Mouse (Mus musculus) liver, adult 2 months (tissue): ENCODE measurements around the gene Gemin5. TPM values are rescaled to one million over a fixed set of nuclear protein-coding genes. Genes with fewer than 3 reads are reported as not detected.

ENCODE experiments used
- DNase-seq: peaks from one replicate; pipeline ENCODE4 v3.0.0-alpha.2; 2011; ENCODE audit warnings: low read depth, low spot score; ENCODE audit errors: extremely low read depth
- H3K27ac ChIP-seq: fragments of 200-500 bp; replicated peaks from 2 replicates; pipeline ENCODE4 v1.5.1; 2012; ENCODE audit warnings: low read depth, mild to moderate bottlenecking, control low read depth, inconsistent platforms, low read length; ENCODE audit not compliant: insufficient read depth
- H3K27me3 ChIP-seq: fragments of 200-500 bp; 2 replicates; pipeline ENCODE4 v1.6.1; 2012; ENCODE audit warnings: mild to moderate bottlenecking, moderate library complexity, low read length, inconsistent platforms; ENCODE audit not compliant: control insufficient read depth, insufficient read depth
- H3K36me3 ChIP-seq: fragments of 200-500 bp; 2 replicates; pipeline ENCODE4 v1.6.1; 2012; ENCODE audit warnings: low read length, inconsistent platforms; ENCODE audit not compliant: control insufficient read depth, insufficient read depth
- H3K4me1 ChIP-seq: fragments of 200-500 bp; 2 replicates; pipeline ENCODE4 v1.6.1; 2011; ENCODE audit warnings: low read length; ENCODE audit not compliant: control insufficient read depth, insufficient read depth
- H3K4me3 ChIP-seq: fragments of 200-500 bp; 2 replicates; pipeline ENCODE4 v1.5.1; 2011; ENCODE audit warnings: low read depth, mild to moderate bottlenecking, control low read depth, low read length, moderate library complexity; ENCODE audit not compliant: insufficient read depth
- H3K79me2 ChIP-seq: fragments of 200-500 bp; 2 replicates; pipeline ENCODE4 v1.6.1; 2012; ENCODE audit warnings: inconsistent platforms, mild to moderate bottlenecking, low read length, moderate library complexity; ENCODE audit not compliant: control insufficient read depth, insufficient read depth
- H3K9ac ChIP-seq: fragments of 200-500 bp; 2 replicates; pipeline ENCODE4 v1.6.1; 2012; ENCODE audit warnings: low read depth, mild to moderate bottlenecking, control low read depth, inconsistent platforms, low read length
- CTCF ChIP-seq: fragments of 200-500 bp; IDR thresholded peaks from 2 replicates; pipeline ENCODE4 v1.5.1; 2011; ENCODE audit warnings: low read depth, low read length, control low read depth
- POLR2A ChIP-seq: fragments of 200-500 bp; IDR thresholded peaks from 2 replicates; pipeline ENCODE4 v1.6.1; 2011; ENCODE audit warnings: low read length, control low read depth; ENCODE audit not compliant: insufficient read depth; ENCODE audit errors: extremely low read depth
- WGBS: fragments of 180-500 bp; shearing (Covaris S2); methylation state at CpG from one replicate; pipeline ENCODE4 v1.1.7; 2018; 5-methylcytosine and 5-hydroxymethylcytosine counted together
- polyA plus RNA-seq: library from polyadenylated mRNA; depleted of rRNA; stranded (reverse); fragments of >200 nt; gene quantifications from 2 replicates; pipeline ENCODE4 v1.2.3, GENCODE M21; 2012
- total RNA-seq: library from RNA; depleted of rRNA; stranded (reverse); fragments of >200 nt; gene quantifications from 2 replicates; pipeline ENCODE4 v1.2.3, GENCODE M21; 2014

Gene Gemin5
- total and polyA plus RNA-seq, 2 experiments, result 3.5 to 4.8 TPM

- Histone ChIP-seq H3K4me3 (no peak overlapping the region), H3K79me2 (no peaks in the 10 kb centered on the region), H3K36me3 (peaks cover 52% of the 10 kb centered on the region), H3K9ac (no peak overlapping the region), H3K27ac (no peak overlapping the region), H3K4me1 (no peaks in the 10 kb centered on the region), H3K27me3 (no peaks in the 10 kb centered on the region)
- TF ChIP-seq CTCF, result no peak
- TF ChIP-seq POLR2A, result no peak
- WGBS, result 89% methylated on average over 9 of the region's 9 CpGs
- no peak for DNase-seq
These were observed 24.5 kb downstream of the Gemin5 start for GRCm38 (mm10) chr11:58143704-58144426.

GRCm38 (mm10) chr11:58139466-58139865, 28.9 kb downstream of the Gemin5 start:
- WGBS, result 62% methylated on average over 3 of the region's 3 CpGs
- Histone ChIP-seq H3K27me3 (no peaks in the 10 kb centered on the region), H3K4me1 (no peaks in the 10 kb centered on the region), H3K27ac (no peak overlapping the region), H3K36me3 (peaks cover 59% of the 10 kb centered on the region), H3K79me2 (no peaks in the 10 kb centered on the region), H3K4me3 (no peak overlapping the region), H3K9ac (no peak overlapping the region)
- no peak for DNase-seq
- TF ChIP-seq CTCF (no peak), POLR2A (no peak)

GRCm38 (mm10) chr11:58138821-58139220, 29.5 kb downstream of the Gemin5 start:
- Histone ChIP-seq H3K79me2 (no peaks in the 10 kb centered on the region), H3K9ac (no peak overlapping the region), H3K27me3 (no peaks in the 10 kb centered on the region), H3K4me3 (no peak overlapping the region), H3K36me3 (peaks cover 55% of the 10 kb centered on the region), H3K4me1 (no peaks in the 10 kb centered on the region), H3K27ac (no peak overlapping the region)
- no peak for TF ChIP-seq POLR2A
- no peak for TF ChIP-seq CTCF
- no peak for DNase-seq
- 97% methylated on average over 11 of the region's 11 CpGs for WGBS

- WGBS, result 30% methylated on average over 6 of the region's 6 CpGs
- Histone ChIP-seq H3K27ac (no peak overlapping the region), H3K9ac (no peak overlapping the region), H3K79me2 (no peaks in the 10 kb centered on the region), H3K4me3 (no peak overlapping the region), H3K36me3 (peaks cover 52% of the 10 kb centered on the region), H3K4me1 (no peaks in the 10 kb centered on the region), H3K27me3 (no peaks in the 10 kb centered on the region)
- peak; percentile 30 for DNase-seq
- TF ChIP-seq CTCF (no peak), POLR2A (no peak)
These were observed 31.7 kb downstream of the Gemin5 start for GRCm38 (mm10) chr11:58136677-58137076.

- H3K79me2 ChIP-seq, result no peaks in the 10 kb centered on the region
- H3K36me3 ChIP-seq, result peaks cover 40% of the 10 kb centered on the region
- no peak overlapping the region for H3K9ac ChIP-seq
- TF ChIP-seq CTCF (no peak), POLR2A (no peak)
- no peak for DNase-seq
- no peaks in the 10 kb centered on the region for H3K4me1 ChIP-seq
- no peak overlapping the region for H3K27ac ChIP-seq
- H3K27me3 ChIP-seq, result no peaks in the 10 kb centered on the region
- no peak overlapping the region for H3K4me3 ChIP-seq
These were observed 33.0 kb downstream of the Gemin5 start for GRCm38 (mm10) chr11:58135296-58135695.

- Histone ChIP-seq H3K4me1 (no peaks in the 10 kb centered on the region), H3K36me3 (peaks cover 37% of the 10 kb centered on the region), H3K4me3 (no peak overlapping the region), H3K79me2 (no peaks in the 10 kb centered on the region), H3K9ac (no peak overlapping the region), H3K27me3 (no peaks in the 10 kb centered on the region), H3K27ac (no peak overlapping the region)
- TF ChIP-seq POLR2A (no peak), CTCF (no peak)
- DNase-seq, result no peak
These were observed 33.5 kb downstream of the Gemin5 start for GRCm38 (mm10) chr11:58134869-58135268.
